Mouse (Mus musculus) megakaryocyte, embryonic 14.5 days (primary cell): Measurements from ENCODE around the gene Podn. TPM values are rescaled to one million over a fixed set of nuclear protein-coding genes. Genes with fewer than 3 reads are reported as not detected.
A peak's percentile ranks its signal among the peaks of the same experiment; 100 is the strongest.

Experiments used
- H3K27me3 ChIP-seq: replicated peaks from 2 replicates; pipeline ENCODE3; 2012; ENCODE audit warnings: inconsistent platforms
- H3K36me3 ChIP-seq: replicated peaks from 2 replicates; pipeline ENCODE3; 2012; ENCODE audit warnings: low read length, inconsistent platforms, mixed read lengths
- H3K4me1 ChIP-seq: 2 replicates; pipeline ENCODE4 v1.6.1; 2012; ENCODE audit warnings: inconsistent platforms
- H3K4me3 ChIP-seq: replicated peaks from 2 replicates; pipeline ENCODE3; 2012; ENCODE audit warnings: moderate library complexity, mild to moderate bottlenecking, inconsistent platforms
- H3K9me3 ChIP-seq: 2 replicates; pipeline ENCODE4 v1.6.1; 2012; ENCODE audit warnings: inconsistent platforms
- FLI1 ChIP-seq: IDR thresholded peaks from 2 replicates; pipeline ENCODE4 v1.6.1; 2012; ENCODE audit warnings: low read length, inconsistent platforms, mixed read lengths
- GATA1 ChIP-seq: IDR thresholded peaks from 3 replicates; pipeline ENCODE4 v1.6.1; 2012; ENCODE audit warnings: mixed read lengths, low read length, inconsistent platforms, borderline replicate concordance
- polyA plus RNA-seq: library from polyadenylated mRNA; stranded (reverse); fragments of >175 nt; gene quantifications from 2 replicates; pipeline ENCODE4 v1.2.3, GENCODE M21; 2012; ENCODE audit warnings: low replicate concordance; ENCODE audit not compliant: insufficient read depth

Gene Podn
- polyA plus RNA-seq, 1 experiment, result not detected

DNA sequence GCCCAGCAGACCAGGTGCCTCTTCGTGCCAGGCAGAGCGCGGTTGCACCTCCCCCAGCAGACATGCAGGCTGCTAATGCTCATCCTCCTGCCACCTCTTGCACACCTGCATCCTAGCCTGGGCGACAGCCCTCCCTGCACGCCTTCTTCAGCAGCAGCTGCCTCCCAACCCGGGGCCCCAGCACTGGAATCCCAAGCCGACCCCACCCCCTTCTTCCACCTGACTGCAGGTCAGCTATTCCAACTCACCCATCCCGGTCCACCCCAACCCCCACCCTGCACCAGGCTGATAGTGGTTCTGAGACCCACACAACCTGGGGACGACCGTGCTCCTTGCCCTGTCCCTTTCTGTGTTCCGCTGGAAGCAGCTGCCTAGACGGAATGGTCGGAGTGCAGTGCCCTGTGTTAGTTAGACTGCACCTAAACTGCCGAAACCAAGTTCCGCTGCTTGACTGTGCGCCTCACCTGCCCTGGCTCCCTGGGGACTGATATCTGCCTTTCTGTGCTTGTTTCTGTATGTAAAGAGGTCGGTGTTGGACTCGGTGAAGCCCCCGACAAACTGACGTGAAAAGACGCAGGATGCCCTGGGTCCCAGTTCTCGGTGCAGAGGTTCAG lies 65.2 kb downstream of the Podn start:
- Histone ChIP-seq H3K4me3 (peak overlapping the region; percentile 90), H3K36me3 (no peaks in the 10 kb centered on the region), H3K4me1 (peaks cover 17% of the 10 kb centered on the region), H3K27me3 (peaks cover 92% of the 10 kb centered on the region), H3K9me3 (no peaks in the 10 kb centered on the region)
- TF ChIP-seq GATA1, result no peak
- TF ChIP-seq FLI1, result no peak

DNA sequence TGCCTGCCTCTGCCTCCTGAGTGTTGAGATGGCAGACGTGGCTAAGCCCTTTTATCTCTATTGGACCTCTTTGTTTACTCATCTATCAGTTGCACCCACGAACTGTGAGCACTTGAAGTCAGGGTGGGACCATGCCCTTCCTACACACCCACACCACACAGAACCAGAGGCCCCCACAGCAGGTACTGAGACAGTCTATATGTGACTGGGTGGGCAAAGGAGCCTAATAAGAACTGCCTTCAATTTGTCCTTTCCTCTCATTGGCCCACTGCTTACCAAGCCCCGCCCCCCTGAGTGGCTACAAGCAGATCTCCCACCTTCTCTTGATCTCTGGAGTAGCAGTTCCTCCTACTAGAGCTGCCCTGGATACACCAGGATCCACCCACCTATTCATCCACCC lies 70.1 kb downstream of the Podn start:
- Histone ChIP-seq H3K4me1 (peaks cover 11% of the 10 kb centered on the region), H3K9me3 (peaks cover 1% of the 10 kb centered on the region; the same call in 1 of the 2 replicates), H3K36me3 (no peaks in the 10 kb centered on the region), H3K4me3 (no peak overlapping the region), H3K27me3 (peaks cover 93% of the 10 kb centered on the region)
- TF ChIP-seq FLI1 (no peak), GATA1 (no peak)

DNA sequence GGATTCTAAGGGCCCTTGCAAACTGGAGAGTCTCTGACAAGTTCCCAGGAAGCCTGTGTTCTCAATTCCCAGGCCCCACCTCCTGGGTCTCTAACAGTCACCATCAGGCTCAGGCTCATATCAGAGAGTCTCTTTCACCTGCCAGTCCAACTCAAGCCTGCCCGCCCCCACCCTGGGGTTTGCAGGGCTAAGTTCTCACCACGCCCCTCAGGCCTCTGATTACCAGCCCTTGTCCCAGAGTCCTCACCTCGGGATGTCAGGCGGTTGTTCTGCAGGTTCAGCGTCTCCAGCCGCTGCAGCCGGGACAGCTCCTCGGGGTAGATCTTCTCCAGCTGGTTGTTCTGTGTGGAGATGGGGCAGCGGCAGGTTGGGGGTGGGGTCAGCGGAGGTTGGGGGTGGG lies 71.0 kb downstream of the Podn start:
- Histone ChIP-seq H3K36me3 (no peaks in the 10 kb centered on the region), H3K9me3 (peaks cover 9% of the 10 kb centered on the region), H3K27me3 (peaks cover 93% of the 10 kb centered on the region), H3K4me3 (no peak overlapping the region), H3K4me1 (peaks cover 6% of the 10 kb centered on the region; the same call in 1 of the 2 replicates)
- TF ChIP-seq GATA1 (no peak), FLI1 (no peak)

DNA sequence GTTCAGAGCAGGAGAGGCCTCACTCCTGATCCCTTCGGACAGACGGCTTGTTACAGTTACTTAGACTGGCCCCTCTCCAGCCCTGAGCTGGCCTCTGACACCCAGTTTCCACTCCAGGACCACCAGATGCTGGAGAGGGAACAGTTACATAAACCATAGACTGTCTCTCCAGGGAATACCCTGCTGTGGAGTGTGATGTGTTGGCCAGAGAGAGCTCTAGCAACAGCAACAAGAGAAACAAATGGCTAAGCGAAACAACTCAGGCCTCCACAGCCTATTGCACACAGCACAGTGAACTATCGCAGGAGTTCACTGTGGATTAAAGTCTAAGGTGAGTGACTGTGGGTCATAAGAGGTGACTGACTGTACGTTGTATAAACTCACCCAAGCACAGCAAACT lies 71.6 kb downstream of the Podn start:
- Histone ChIP-seq H3K4me1 (peaks cover 6% of the 10 kb centered on the region; the same call in 1 of the 2 replicates), H3K4me3 (no peak overlapping the region), H3K27me3 (peaks cover 93% of the 10 kb centered on the region), H3K9me3 (peaks cover 15% of the 10 kb centered on the region), H3K36me3 (no peaks in the 10 kb centered on the region)
- TF ChIP-seq GATA1 (no peak), FLI1 (no peak)

DNA sequence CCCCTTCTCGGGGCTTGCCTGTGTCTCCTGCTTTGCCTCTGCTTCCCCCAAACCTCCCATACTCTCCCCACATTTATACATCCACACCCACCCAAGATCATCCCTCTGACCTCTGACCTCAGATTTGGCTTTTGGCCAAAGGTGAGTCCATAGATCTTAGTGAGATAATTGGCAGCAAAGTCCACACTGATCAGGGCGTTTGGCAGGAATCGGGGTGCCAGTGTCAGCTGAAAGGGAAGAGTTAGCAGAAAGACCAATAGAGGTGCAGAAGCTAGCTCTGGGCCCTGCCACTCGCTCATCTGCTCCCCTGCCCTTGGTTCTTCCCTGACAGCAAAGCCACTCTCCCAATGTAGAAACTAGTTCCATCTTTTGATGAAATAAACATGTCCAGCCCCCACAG lies 73.1 kb downstream of the Podn start:
- Histone ChIP-seq H3K4me1 (peaks cover 6% of the 10 kb centered on the region; the same call in 1 of the 2 replicates), H3K36me3 (no peaks in the 10 kb centered on the region), H3K4me3 (no peak overlapping the region), H3K27me3 (peaks cover 93% of the 10 kb centered on the region), H3K9me3 (peaks cover 16% of the 10 kb centered on the region)
- TF ChIP-seq GATA1 (no peak), FLI1 (no peak)

DNA sequence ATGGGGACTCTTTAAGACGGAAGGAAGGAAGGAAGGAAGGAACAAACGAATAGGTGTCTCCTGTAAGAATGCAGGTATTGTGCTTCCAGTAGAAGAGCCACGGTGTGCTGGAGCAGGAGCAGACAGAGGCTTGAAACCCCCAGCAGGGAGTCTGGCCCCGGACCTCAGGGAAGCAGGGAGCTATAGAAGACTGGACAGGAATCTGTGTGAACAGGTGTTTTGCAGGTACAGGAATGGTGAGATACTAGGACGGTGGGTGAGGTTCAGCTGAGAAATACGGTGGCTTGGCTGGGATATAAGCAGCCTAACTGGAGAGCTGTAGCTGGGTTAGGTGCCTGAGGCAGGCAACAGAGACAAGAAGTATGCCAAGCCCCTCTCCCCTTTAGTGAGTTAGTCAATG lies 76.1 kb downstream of the Podn start:
- Histone ChIP-seq H3K27me3 (peaks cover 92% of the 10 kb centered on the region), H3K36me3 (no peaks in the 10 kb centered on the region), H3K4me3 (no peak overlapping the region), H3K9me3 (peaks cover 16% of the 10 kb centered on the region), H3K4me1 (peaks cover 5% of the 10 kb centered on the region; the same call in 1 of the 2 replicates)
- TF ChIP-seq GATA1, result no peak
- TF ChIP-seq FLI1, result no peak

DNA sequence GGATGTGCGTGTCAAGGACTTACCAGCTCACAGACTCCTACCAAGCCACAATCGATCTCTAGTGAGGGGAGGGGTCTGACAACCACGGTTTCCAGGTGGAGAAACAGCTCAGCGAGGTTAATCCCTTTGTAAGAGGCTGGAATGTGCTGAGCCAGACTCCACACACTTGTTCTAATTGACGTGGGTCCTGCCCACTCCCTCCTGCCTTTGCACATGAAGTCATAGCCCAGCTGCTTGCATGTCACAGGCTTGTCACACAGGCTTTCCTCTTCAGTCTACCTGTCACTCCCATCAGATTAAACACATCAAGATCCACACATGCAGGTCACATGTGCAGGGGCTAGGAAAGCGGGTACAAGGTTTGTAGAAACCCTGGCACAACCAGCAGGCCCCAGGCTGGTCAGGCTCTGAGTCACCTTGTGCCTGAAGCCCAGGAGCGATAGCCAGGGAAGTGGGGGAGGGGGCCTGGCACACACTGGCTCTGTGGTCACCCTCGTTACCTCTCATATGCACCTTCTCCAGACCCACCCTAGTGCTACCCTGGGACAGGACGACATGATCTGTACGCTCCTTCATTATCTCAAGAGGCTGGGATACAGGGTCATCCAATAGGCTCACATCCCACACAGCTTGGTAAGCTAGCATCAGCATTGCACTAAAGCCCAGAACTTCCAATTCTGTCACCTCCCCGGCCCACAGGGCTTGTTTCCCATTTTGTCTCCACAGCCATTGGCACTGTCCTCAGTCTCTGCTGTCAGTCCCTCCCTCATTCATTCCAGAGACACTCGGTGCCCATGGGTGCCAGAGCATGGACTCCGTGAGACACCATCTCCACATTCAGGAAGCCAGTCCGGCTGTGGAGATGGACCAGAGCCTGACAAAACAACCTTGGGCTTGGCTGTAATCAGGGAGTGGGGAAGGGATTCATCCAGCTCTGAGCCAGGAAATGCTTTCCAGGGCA lies 77.0 kb downstream of the Podn start:
- TF ChIP-seq GATA1, result no peak
- TF ChIP-seq FLI1, result no peak
- Histone ChIP-seq H3K4me1 (peaks cover 5% of the 10 kb centered on the region; the same call in 1 of the 2 replicates), H3K36me3 (no peaks in the 10 kb centered on the region), H3K27me3 (peaks cover 94% of the 10 kb centered on the region), H3K4me3 (no peak overlapping the region), H3K9me3 (peaks cover 16% of the 10 kb centered on the region)

DNA sequence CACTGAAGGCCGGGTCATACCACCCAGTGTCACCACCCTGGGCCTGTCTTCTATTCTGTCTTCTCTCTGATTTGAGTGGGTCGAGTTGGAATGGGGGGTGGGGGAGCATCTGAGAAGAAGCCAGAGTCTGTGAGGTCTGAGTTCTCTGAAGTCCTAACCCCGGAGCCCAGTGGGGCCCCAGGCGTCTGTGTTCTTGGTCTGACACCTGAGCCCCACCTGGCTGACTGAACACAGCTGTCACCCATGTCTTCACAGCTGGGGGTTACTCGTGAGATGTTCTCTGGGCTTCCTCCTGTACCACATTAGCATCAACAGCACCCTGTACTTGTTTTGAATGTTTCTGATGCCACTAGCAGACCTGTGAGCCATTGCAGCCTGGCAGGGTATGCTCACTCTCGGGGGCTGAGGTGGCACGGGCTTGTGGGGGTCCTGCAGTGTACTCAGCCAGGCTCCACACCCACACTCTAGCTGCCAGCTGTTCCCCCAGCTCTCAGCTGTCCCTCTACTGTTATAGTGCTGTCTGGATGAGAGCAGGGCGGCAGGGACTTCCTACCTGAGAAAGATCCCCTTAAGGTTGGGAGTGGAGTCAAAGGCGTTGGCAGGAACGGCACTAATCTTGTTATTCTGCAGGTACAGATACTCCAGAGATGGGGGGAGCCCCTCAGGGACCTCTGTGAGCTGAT lies 77.9 kb downstream of the Podn start:
- H3K9me3 ChIP-seq, result peaks cover 16% of the 10 kb centered on the region
- TF ChIP-seq FLI1 (no peak), GATA1 (no peak)
- peaks cover 5% of the 10 kb centered on the region; the same call in 1 of the 2 replicates for H3K4me1 ChIP-seq
- peaks cover 91% of the 10 kb centered on the region for H3K27me3 ChIP-seq
- H3K36me3 ChIP-seq, result no peaks in the 10 kb centered on the region
- H3K4me3 ChIP-seq, result no peak overlapping the region

DNA sequence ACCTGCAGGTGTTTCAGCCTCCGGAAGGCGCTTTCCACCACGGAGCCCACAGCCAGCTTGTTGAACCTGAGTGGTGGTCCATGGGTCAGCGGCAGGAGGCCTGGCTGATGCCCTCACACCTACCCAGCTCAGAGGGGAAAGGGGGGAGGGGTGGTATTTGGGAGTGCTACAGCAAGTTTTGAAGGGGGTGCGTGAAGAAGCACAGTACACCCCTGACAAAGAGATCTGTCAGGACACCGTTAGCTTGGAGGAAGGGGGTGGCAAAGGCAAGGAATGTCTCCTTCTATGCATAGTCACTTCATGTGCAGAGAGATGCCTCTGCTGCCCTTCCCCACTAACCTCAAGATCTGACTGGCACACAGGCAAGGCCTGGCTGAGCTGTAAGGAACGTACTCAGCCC lies 78.4 kb downstream of the Podn start:
- Histone ChIP-seq H3K36me3 (no peaks in the 10 kb centered on the region), H3K9me3 (peaks cover 16% of the 10 kb centered on the region), H3K4me3 (no peak overlapping the region), H3K27me3 (peaks cover 89% of the 10 kb centered on the region), H3K4me1 (peaks cover 5% of the 10 kb centered on the region; the same call in 1 of the 2 replicates)
- no peak for TF ChIP-seq GATA1
- no peak for TF ChIP-seq FLI1
